In the genomic region with DNA sequence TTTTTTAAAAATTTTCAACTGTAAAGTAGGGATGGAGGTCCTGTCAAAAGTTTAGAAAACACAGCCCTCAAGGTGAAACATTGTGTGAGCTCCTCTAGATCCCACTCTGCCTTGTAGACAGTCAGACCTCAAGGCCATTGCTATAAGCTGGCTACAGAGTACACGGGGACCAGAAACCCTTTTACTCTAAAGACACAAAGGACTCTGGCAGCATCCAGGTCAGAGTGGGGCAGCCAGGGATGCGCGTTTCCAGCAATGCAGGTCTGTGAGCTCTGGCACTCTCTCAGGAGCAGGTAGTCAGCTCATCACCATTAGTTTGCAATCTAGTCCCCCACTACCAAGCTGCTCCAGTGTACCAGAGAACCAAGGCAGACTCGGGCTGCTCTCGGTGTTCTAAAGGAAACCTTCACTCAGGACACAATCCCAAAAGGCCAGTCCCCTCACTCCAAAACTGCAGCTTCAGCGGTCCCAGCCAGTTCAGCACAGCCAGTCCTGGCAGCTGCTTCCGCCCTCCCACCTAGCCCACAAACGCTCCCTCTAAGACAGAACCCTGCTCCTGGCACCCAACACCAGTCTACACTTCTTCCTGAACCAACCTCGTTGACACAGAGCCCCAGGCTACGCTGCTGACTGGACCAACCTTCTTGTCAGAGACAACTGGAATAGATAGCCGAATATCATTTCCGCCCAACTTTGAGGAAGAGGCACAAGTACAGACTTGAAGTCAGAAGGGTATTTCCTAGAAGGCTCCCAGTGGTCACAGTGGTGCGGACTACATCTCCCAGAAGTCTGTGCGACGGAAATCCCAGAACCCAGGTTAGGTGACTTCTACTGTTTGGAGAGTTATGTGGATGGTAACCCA, we compare ENCODE assay signal across 8 mouse cellular contexts. TPM values are rescaled to one million over a fixed set of nuclear protein-coding genes. Genes with fewer than 3 reads are reported as not detected.
DNase-seq lines count a peak whose midpoint lies in the region; ATAC-seq lines count a peak whose summit lies in the region.
"Not testable (repeated sequence)": the region's sequence is repeated elsewhere in the genome, so short reads cannot be mapped to it uniquely, and the experiment has no call there.

A gene (minus strand): TSS at position 684 of the 862 bp plus-strand sequence.
A gene (minus strand): TSS at position 761 of the 862 bp plus-strand sequence.

- H3K27ac ChIP-seq in hindbrain, embryonic 13.5 days: not testable (repeated sequence)

- peak; percentile 76 for DNase-seq in MEL-GATA-1-ER (ENCODE audit: extremely low read depth, low read depth)
- DNase-seq in cerebellum, postnatal 25 days: peak; percentile 46 to 66
- DNase-seq in frontal cortex, postnatal 25 days (ENCODE audit: low spot score in 2 of 2): peak; percentile 10 to 40
- peak; percentile 37 to 61 for DNase-seq in layer of hippocampus, postnatal 14 days (ENCODE audit: low spot score in 2 of 2)
- DNase-seq in lung, postnatal 10 days: peak; percentile 79
- peak; percentile 47 for DNase-seq in ovary, postnatal 14 days (ENCODE audit: low spot score)
- peak; percentile 82 for DNase-seq in thymus, postnatal 14 days

- 23% methylated on average over 15 of the region's 15 CpGs for WGBS in hindbrain, embryonic 13.5 days

- H3K27me3 ChIP-seq in hindbrain, embryonic 13.5 days: not testable (repeated sequence)

- peak within 1 kb of the TSS; percentile 58 for H3K4me2 ChIP-seq in hindbrain, embryonic 13.5 days

- not testable (repeated sequence) for H3K9me3 ChIP-seq in hindbrain, embryonic 13.5 days

- ATAC-seq in hindbrain, embryonic 13.5 days (ENCODE audit: low FRiP score): peak; percentile 96

- H3K36me3 ChIP-seq in hindbrain, embryonic 13.5 days: not testable (repeated sequence)

- H3K4me1 ChIP-seq in hindbrain, embryonic 13.5 days (replicated peaks): not testable (repeated sequence)

- peak within 1 kb of the TSS; percentile 39 for H3K4me3 ChIP-seq in hindbrain, embryonic 13.5 days

- H3K9ac ChIP-seq in hindbrain, embryonic 13.5 days: peak within 1 kb of the TSS; percentile 61; the same call in 1 of the 2 replicates

RNA-seq across cellular contexts. Expression of the first gene that starts in this region (rescaled TPM):
- polyA plus RNA-seq in hindbrain, embryonic 13.5 days (2015; fragmentation: Nextera tagmentation; extraction: Ambion mirVana): not detected in 2 replicates
- under 1 TPM in 1 of 2 experiments, not detected in 1; 0.64 TPM for total RNA-seq in layer of hippocampus, postnatal 14 days (2021)

RNA-seq across cellular contexts. Expression of the second gene that starts in this region (rescaled TPM):
- 0.55 and 0.72 TPM in 2 replicates for polyA plus RNA-seq in hindbrain, embryonic 13.5 days (2015; fragmentation: Nextera tagmentation; extraction: Ambion mirVana)
- 1 to 10 TPM in 1 of 2 experiments, under 1 TPM in 1; 0.60 to 1.0 TPM for total RNA-seq in layer of hippocampus, postnatal 14 days (2021)

Comparison
In these comparisons a context has a peak if more than half of its experiments do, and no peak if none do; other contexts are left out.
1. Peak in ATAC-seq, H3K4me3 ChIP-seq, H3K9ac ChIP-seq and H3K4me2 ChIP-seq in hindbrain, embryonic 13.5 days; RNA of the genes that start here not detected or under 1 TPM.
2. DNase-seq: peak in every context shown above with its lines; median percentile 82 in thymus, postnatal 14 days; 79 in lung, postnatal 10 days; 76 in MEL-GATA-1-ER; 56 in cerebellum, postnatal 25 days; 49 in layer of hippocampus, postnatal 14 days; 47 in ovary, postnatal 14 days; 25 in frontal cortex, postnatal 25 days.